15 mouse cellular contexts compared by ENCODE assay signal in genomic region chr11:24140948-24141347, GRCm38 (mm10).
"Had no signal": no experiment of that assay in that cellular context is flagged by ENCODE, and none has a peak within 500 bp of the region (broad histone marks: within the 10 kb centered on the region; RNA-seq: fewer than 3 reads in every experiment).

No protein-coding gene starts in this region.

- H3K9me3 ChIP-seq: midbrain, embryonic 12.5 days; stomach, embryonic 15.5 days had no signal

- H3K27me3 ChIP-seq: midbrain, embryonic 12.5 days; stomach, embryonic 15.5 days had no signal

- DNase-seq: kidney, adult 2 months; kidney, postnatal 10 days; kidney, postnatal 36 days; left cerebral cortex, postnatal 4 days; lung, adult 2 months; lung, postnatal 14 days; thymus, postnatal 36 days had no signal

- ATAC-seq: hindbrain, postnatal 0 days; inflammation-experienced regulatory T-cells, adult 6 months; intestine, embryonic 16.5 days; midbrain, embryonic 16.5 days had no signal

- H3K27ac ChIP-seq: hindbrain, postnatal 0 days; liver, embryonic 14.5 days; macrophage; stomach, embryonic 15.5 days had no signal

- H3K36me3 ChIP-seq: stomach, embryonic 15.5 days had no signal

- H3K4me2 ChIP-seq: midbrain, embryonic 12.5 days; stomach, embryonic 15.5 days had no signal

- H3K4me3 ChIP-seq: midbrain, embryonic 12.5 days; stomach, embryonic 15.5 days had no signal

- H3K9ac ChIP-seq: liver, embryonic 14.5 days; midbrain, embryonic 12.5 days; stomach, embryonic 15.5 days had no signal
